Mouse (Mus musculus) adrenal gland, adult 2 months (tissue): Measurements from ENCODE around the gene Tmem258. TPM values are rescaled to one million over a fixed set of nuclear protein-coding genes. Genes with fewer than 3 reads are reported as not detected.

Source experiments
- DNase-seq: peaks from one replicate; pipeline ENCODE4 v3.0.0; 2021
- polyA plus RNA-seq: library from polyadenylated mRNA; depleted of rRNA; stranded (reverse); fragments of >200 nt; gene quantifications from 2 replicates; pipeline ENCODE4 v1.2.3, GENCODE M21; 2012
- total RNA-seq, 2 experiments: library from RNA; stranded (reverse); gene quantifications; 2 replicates each; pipeline ENCODE4 v1.2.3; 2021

Tmem258 gene
- total and polyA plus RNA-seq, 3 experiments: 98.2 to 185 (median 180) TPM

- DNase-seq: peak; percentile 80
These were observed 19.7 kb upstream of the Tmem258 start for GRCm38 (mm10) chr19:10184096-10184495.

- no peak for DNase-seq
These were observed 17.9 kb upstream of the Tmem258 start for GRCm38 (mm10) chr19:10185876-10186275.

DNA sequence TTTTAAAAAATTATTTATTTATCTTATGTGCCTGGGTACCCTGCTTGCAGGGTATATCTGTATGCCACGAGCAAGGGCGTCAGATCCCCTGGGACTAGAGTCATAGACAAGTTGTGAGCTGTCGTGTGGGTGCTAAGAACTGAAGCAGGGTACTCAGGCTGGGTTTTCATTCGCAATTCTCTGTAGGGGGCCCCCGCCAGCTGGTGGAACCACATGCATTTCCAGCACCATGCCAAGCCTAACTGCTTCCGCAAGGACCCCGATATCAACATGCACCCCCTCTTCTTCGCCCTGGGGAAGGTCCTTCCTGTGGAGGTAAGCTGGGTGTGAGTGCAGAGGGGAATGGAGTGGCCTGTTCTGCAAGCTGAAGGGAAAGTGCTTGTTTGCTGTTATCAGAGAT, 17.2 kb upstream of the Tmem258 start:
- DNase-seq: no peak

GRCm38 (mm10) chr19:10188281-10188811, 15.5 kb upstream of the Tmem258 start:
- DNase-seq: peak; percentile 79

- no peak for DNase-seq
These were observed 14.8 kb upstream of the Tmem258 start for GRCm38 (mm10) chr19:10189022-10189421.

GRCm38 (mm10) chr19:10189940-10190339, 13.9 kb upstream of the Tmem258 start:
- DNase-seq: no peak

DNA sequence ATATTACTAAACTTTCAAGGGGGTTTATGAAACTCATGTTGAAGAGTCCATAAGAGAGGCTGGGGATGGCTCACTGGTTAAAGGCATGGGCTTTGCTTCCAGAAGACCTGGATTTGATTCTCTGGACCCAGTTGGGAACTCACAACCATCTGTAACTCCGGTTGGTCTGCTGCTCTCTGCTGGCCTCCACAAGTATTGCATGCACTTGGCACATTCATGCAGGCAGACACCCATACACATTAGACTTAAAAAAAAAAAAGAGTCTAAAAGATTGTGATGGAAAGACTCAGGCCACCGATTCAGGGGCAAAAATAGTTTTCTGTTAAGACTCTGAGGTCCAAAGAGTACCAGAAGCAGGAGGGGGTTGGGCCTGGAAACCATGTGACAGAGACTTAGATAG, 13.0 kb upstream of the Tmem258 start:
- peak; percentile 79 for DNase-seq

DNA sequence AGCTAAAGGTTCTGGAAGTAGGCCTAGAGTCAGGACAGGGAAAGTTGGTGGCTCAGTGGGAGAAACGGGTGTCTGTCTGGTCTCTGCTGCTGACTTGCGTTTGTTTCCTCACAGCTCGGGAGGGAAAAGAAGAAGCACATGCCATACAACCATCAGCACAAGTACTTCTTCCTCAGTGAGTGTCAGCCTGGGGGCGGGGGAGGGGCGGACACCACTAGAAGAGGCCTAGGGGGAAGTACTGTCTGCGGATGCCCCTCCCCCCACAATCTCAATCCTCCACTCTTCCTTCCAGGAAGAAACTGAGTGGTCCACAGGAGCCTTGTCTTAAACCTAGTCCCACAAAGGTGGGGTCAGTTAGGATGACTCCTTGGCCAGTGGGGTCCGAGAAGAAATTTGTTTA, 12.5 kb upstream of the Tmem258 start:
- no peak for DNase-seq

DNA sequence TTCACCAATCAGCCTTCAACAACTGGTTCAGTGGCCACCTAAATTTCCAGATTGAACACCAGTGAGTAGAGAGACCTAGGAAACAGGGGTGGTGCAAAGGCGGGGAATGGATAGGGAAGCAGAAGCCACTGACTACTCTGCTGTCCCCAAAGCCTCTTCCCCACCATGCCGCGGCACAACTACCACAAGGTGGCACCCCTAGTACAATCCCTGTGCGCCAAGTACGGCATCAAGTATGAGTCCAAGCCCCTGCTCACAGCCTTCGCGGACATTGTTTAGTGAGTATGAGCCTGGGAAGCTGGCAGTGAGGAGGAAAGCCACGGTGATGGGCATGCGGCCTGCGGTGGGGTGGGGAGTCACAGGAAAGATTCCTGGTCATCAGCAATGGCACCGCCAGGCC, 9.5 kb upstream of the Tmem258 start:
- DNase-seq: no peak

GRCm38 (mm10) chr19:10195252-10195651, 8.6 kb upstream of the Tmem258 start:
- peak; percentile 76 for DNase-seq

DNA sequence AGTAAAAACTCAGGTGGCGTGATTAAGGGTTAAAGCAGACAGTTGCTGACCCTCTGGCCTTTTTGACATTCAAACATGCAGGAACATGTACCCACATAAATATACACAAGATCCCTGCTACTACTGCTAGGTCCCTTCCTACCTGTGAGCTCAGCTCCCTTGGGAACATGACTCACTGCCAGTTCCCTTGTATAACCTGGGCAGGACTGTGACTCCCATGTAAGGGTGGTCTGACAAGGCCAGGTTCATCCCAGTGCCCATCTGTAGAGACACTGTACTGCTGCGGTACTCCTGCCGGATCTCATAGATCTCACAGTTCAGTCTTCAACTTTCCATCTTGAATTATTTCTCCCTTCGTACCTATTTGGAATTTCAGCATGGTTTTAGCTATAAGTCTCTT, 6.7 kb upstream of the Tmem258 start:
- DNase-seq: no peak

DNA sequence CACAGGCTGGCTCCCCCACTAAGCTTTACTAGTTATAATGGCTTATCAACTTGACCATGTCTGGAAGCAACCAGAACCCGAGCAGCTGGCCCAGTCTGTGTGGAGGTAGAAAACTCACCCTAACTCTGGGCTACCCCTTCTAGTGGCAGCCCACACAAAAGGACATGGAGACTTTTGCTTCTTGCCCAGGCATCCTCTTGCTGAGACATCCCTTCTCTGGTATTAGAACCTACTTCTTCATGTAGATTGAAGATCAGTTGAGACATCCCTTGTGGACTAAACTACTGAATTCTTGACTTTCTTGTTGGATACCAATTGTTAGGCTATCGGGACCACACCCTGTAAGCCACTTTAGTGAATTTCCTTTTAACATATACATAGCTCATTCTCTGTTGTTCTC, 5.5 kb upstream of the Tmem258 start:
- DNase-seq: no peak

GRCm38 (mm10) chr19:10198723-10199122, 5.1 kb upstream of the Tmem258 start:
- peak; percentile 83 for DNase-seq

- no peak for DNase-seq
These were observed 517 bp upstream of the Tmem258 start for GRCm38 (mm10) chr19:10203146-10203847.

DNA sequence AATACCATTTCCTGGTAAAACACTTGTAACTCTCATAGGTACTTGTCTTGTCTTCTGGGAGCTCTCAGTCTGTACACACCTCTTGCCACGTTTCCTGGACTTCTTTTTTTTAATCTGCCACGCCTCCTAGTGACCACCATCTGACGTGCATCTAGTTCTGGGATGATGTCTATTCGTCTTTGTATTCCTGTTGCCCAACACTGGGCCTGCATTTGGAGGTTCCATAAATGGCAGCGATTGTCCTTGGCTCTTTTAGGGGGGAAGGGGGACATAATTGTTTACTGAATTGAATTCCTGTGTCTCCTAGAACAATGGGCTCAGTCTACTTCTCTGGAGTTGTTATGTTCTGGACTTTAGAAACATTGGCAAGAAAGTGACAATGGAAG, 795 bp downstream of the Tmem258 start:
- DNase-seq: peak; percentile 70

GRCm38 (mm10) chr19:10205051-10205450, 1.2 kb downstream of the Tmem258 start:
- no peak for DNase-seq

DNA sequence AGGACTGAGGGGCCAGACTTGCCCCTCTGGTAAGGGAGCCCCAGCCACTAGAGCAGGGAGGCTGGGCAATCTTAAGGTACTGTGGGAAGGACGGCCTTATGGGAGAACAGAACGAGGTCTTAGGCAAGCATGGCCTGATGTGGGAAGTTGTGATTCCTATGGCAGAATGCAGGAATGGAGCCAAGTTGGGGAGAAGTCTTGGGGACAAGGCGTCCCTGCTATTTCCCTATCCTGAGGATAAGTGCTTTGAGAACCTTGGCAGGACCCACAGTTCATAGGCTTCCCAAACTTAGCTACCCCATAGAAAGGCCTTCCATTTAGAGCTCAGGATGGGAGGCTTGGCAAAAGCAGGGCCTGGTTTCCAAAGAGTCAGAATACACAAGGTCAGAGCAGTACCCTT, 5.0 kb downstream of the Tmem258 start:
- no peak for DNase-seq

DNA sequence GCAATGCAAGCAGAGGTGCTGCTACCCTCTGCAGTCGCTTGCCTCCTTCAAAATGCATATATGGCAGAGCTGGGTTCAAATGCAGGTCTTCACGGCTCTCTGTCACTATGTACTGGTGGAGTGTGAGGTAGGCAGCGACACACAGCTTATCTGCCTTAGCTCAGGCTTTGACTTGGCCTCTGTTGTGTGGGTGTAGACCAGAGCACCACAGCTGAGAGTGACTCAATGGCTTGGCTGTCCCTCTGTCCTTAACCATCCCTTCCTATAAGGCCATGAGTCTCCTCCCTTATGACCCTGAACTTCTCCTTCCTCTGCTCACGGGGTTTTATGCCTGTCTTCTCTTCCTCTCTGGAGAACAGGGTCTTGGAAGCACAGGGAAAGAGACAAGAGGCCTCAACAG, 7.1 kb downstream of the Tmem258 start:
- DNase-seq: peak; percentile 73

GRCm38 (mm10) chr19:10213796-10214471, 10.1 kb downstream of the Tmem258 start:
- peak; percentile 73 for DNase-seq

GRCm38 (mm10) chr19:10216101-10216500, 12.3 kb downstream of the Tmem258 start:
- DNase-seq: no peak

DNA sequence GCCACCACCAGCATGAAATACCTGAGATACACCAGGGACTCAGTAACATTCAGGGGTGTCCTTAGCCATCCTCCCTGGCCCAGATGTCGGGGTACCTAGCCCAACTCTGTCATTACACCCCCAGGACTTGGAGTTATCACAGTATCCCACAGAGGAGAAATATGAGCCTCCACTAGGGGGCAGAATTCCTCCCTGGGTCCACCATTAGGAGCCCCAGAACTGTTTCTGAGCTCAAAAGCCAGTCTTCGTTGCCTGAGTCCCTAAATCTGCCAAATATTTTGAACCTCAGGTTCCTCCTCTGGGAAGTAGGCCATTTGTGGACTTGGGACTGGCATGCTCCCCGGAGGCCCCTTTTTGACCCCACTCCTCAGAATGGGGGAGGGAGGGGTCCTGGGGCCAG, 15.3 kb downstream of the Tmem258 start:
- no peak for DNase-seq

DNA sequence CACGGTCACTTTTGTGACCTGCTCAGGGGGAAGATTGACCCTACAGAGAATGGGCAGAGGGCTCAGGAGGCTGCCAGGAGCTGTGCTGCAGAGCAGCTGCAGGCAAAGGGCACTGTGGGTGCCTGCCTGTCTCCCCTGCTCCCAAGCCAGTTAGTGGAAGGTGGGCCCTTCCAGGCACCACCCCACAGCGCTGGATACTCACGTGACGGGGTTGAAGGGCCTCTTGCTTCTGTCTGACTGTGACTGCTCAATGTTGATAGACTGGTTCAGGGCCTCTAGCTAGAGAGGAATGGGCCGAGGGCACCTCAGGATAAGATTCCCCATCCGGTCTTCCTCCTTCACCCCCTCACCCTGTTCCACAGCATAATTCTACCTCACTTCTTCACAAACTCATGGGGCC, 15.8 kb downstream of the Tmem258 start:
- no peak for DNase-seq

DNA sequence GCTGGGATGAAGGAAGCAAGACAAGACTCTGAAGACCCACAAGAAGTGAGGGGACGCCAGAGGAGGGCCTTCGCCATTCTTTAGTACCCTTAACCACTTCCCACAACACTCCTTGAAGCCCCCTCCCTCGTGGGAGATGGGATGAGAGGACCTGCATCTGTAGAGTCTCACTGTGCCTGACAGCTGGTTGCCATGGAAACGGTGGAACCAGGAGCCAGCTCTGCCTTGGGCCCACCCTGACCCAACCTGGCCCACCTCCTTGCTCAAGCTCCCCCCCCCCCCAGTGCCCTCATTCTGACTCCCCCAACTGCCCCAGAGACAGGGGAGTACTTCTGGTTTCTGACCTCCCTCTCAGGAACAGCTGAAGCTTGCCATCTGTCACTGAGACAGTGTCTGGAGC, 17.8 kb downstream of the Tmem258 start:
- DNase-seq: no peak

DNA sequence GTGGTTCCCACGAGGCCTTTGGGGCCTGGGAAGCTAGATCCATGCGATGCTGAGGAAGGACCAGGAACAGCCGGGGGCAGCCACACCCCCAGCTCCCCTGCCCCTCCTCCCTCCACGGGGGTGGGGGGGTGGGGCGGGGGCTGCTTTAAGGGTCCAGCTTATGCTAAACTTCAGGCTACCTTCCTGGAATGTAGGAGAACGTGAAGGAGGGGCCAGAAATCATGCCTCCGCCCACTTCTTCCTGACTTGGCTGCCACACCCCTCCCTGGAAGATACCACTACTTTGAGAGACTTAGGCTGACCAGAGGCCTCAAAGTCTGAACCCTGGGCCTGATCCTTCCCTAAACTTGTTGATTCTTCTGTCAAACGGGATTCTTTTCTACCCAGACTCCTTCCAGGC, 18.8 kb downstream of the Tmem258 start:
- no peak for DNase-seq
